8 mouse cellular contexts compared by ENCODE assay signal in the genomic region with DNA sequence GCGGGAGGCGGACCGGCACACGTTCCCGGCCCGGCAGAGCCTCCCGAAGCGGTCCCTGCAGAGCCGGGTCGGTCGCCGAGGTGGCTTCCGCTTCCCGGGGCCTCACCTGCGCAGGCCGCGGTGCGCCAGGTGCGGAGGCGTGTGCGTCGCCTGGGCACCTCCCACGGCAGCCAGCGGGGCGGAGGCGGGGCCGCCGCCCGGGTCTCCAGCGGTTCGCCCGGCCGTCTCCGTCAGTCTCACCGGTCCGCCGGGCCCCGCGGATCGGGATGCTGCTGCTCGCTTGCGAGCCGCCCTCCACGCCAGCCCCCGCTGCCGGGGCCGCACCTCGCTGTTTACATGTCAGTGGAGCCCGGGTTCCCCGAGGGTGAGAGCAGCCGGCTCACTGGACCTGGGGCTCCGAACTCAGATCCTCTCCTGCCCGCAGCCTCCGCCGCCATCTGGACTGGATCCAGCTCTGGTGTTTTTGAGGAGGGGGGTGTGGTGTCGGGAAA. TPM values are rescaled to one million over a fixed set of nuclear protein-coding genes. Genes with fewer than 3 reads are reported as not detected.
DNase-seq lines count a peak whose midpoint lies in the region; ATAC-seq and TF ChIP-seq lines count a peak whose summit lies in the region.

No protein-coding gene starts in this region.

- H3K4me2 ChIP-seq in heart, embryonic 15.5 days: peak overlapping the region; percentile 94

- under 1% methylated on average over 56 of the region's 56 CpGs for WGBS in heart, embryonic 15.5 days
- under 1% methylated on average over 55 of the region's 56 CpGs for WGBS in lung, adult 2 months

- peak overlapping the region; percentile 29; the same call in 1 of the 2 replicates for H3K27ac ChIP-seq in ES-E14 (ENCODE audit: insufficient read depth, low read depth, low read length, poor library complexity, severe bottlenecking)
- peak overlapping the region; percentile 93 for H3K27ac ChIP-seq in heart, embryonic 15.5 days

- no peak for DNase-seq in ES-E14 (ENCODE audit: low read depth, low spot score)
- peak; percentile 20 to 24 for DNase-seq in adrenal gland, postnatal 4 days (ENCODE audit: low spot score in 2 of 2)
- peak; percentile 84 for DNase-seq in kidney, postnatal 10 days
- peak; percentile 79 for DNase-seq in lung, adult 2 months
- DNase-seq in ovary, postnatal 36 days (ENCODE audit: low spot score): peak; percentile 68

- H3K9ac ChIP-seq in ES-E14 (ENCODE audit: insufficient read depth, low read depth, low read length, poor library complexity, severe bottlenecking): peak overlapping the region; percentile 89
- H3K9ac ChIP-seq in heart, embryonic 15.5 days: peak overlapping the region; percentile 95

- 0 out of 2 replicates have a peak, but pooled peaks have one; percentile 27 for ATAC-seq in erythroblast, adult 5-6 weeks (replicated peaks; ENCODE audit: low FRiP score, poor library complexity, severe bottlenecking)
- ATAC-seq in heart, embryonic 15.5 days (replicated peaks; ENCODE audit: insufficient number of reproducible peaks, insufficient read depth, low FRiP score, low read depth): peak; percentile 33
- ATAC-seq in monocyte, adult 5-6 weeks (replicated peaks; ENCODE audit: insufficient number of reproducible peaks, low FRiP score, low TSS enrichment, poor library complexity, severe bottlenecking): no peak

- H3K4me3 ChIP-seq in ES-E14 (ENCODE audit: insufficient read depth in 1 of 2, low read depth in 1 of 2, low read length in 2 of 2, poor library complexity in 1 of 2, severe bottlenecking in 1 of 2): peak overlapping the region; percentile 92 to 97
- peak overlapping the region; percentile 93 for H3K4me3 ChIP-seq in heart, embryonic 15.5 days
- peak overlapping the region; percentile 76 for H3K4me3 ChIP-seq in lung, adult 2 months (replicated peaks; ENCODE audit: extremely low read depth, low read depth, low read length)

- peaks cover 5 to 27% of the 10 kb centered on the region in 2 experiments; a peak in 2 of 4 replicates for H3K4me1 ChIP-seq in ES-E14 (ENCODE audit: control insufficient read depth in 2 of 2, insufficient read depth in 2 of 2, low read length in 2 of 2, poor library complexity in 1 of 2)
- H3K4me1 ChIP-seq in heart, embryonic 15.5 days (replicated peaks): peaks cover 53% of the 10 kb centered on the region
- H3K4me1 ChIP-seq in lung, adult 2 months (ENCODE audit: control insufficient read depth, insufficient read depth, low read length): peaks cover 15% of the 10 kb centered on the region; the same call in 1 of the 2 replicates

- no peak for TF ChIP-seq POLR2A in lung, adult 2 months (IDR thresholded peaks at IDR 0.05; ENCODE audit: borderline replicate concordance, extremely low read depth, low read depth, low read length)

- no peaks in the 10 kb centered on the region for H3K27me3 ChIP-seq in heart, embryonic 15.5 days

- no peaks in the 10 kb centered on the region for H3K9me3 ChIP-seq in ES-E14 (ENCODE audit: control insufficient read depth, insufficient read depth, low read depth, low read length)
- H3K9me3 ChIP-seq in heart, embryonic 15.5 days (replicated peaks): no peaks in the 10 kb centered on the region

- TF ChIP-seq CTCF in lung, adult 2 months (IDR thresholded peaks at IDR 0.05; ENCODE audit: insufficient read depth, low read length): no peak

- in situ Hi-C loops in ES-E14 (cut with MboI; ENCODE audit: low sequenced_read_pairs in 2 of 2, unreplicated experiment in 2 of 2): no loop called here

- peaks cover 2% of the 10 kb centered on the region; the same call in 1 of the 2 replicates for H3K36me3 ChIP-seq in ES-E14 (ENCODE audit: control insufficient read depth, insufficient read depth, low read length, poor library complexity, severe bottlenecking)
- no peaks in the 10 kb centered on the region for H3K36me3 ChIP-seq in heart, embryonic 15.5 days

TF ChIP-seq in ES-E14, 5 proteins besides CTCF, POLR2A, EP300 and RAD21:
- TF ChIP-seq MAFK (IDR thresholded peaks at IDR 0.05; ENCODE audit: insufficient read depth, low read depth, low read length): no peak
- no peak for TF ChIP-seq ZC3H11A (IDR thresholded peaks at IDR 0.05; ENCODE audit: borderline replicate concordance, low read depth, low read length)
- no peak for TF ChIP-seq CHD2 (IDR thresholded peaks at IDR 0.05; ENCODE audit: low read depth, low read length)
- no peak for TF ChIP-seq HCFC1 (IDR thresholded peaks at IDR 0.05; ENCODE audit: borderline replicate concordance, insufficient read depth, low read length)

RNA-seq across cellular contexts. Expression of gene Fam102a, which starts 0.4 kb away (rescaled TPM):
- total RNA-seq in ES-E14 (2012; rRNA removed): 11.6 TPM in 2 replicates
- total RNA-seq in adrenal gland, postnatal 4 days (2021): 10 to 100 TPM; 36.6 to 38.0 TPM
- 1.2 and 2.7 TPM in 2 replicates for total RNA-seq in erythroblast, adult 5-6 weeks (2015; ENCODE audit: low replicate concordance)
- 0.28 and 6.5 TPM in 2 replicates for total RNA-seq in erythroblast, adult 5-6 weeks (2017; ENCODE audit: low replicate concordance)
- 4.8 and 8.6 TPM in 2 replicates for polyA plus RNA-seq in heart, embryonic 15.5 days (2015; fragmentation: Nextera tagmentation; extraction: Ambion mirVana)
- polyA plus RNA-seq in lung, adult 2 months (2012; rRNA removed): 23.7 and 24.0 TPM in 2 replicates
- total RNA-seq in monocyte, adult 5-6 weeks (2017): 16.5 to 33.7 TPM (median 17.8 TPM) in 3 replicates

RNA-seq across cellular contexts. Expression of gene Dpm2, which starts 35.1 kb away (rescaled TPM):
- total RNA-seq in ES-E14 (2012; rRNA removed): 38.0 and 44.1 TPM in 2 replicates
- total RNA-seq in adrenal gland, postnatal 4 days (2021): 10 to 100 TPM; 61.9 to 64.5 TPM
- total RNA-seq in erythroblast, adult 5-6 weeks (2015; ENCODE audit: low replicate concordance): 26.9 and 41.0 TPM in 2 replicates
- total RNA-seq in erythroblast, adult 5-6 weeks (2017; ENCODE audit: low replicate concordance): 8.6 and 18.2 TPM in 2 replicates
- polyA plus RNA-seq in heart, embryonic 15.5 days (2015; fragmentation: Nextera tagmentation; extraction: Ambion mirVana): 62.0 and 71.0 TPM in 2 replicates
- polyA plus RNA-seq in lung, adult 2 months (2012; rRNA removed): 116 and 118 TPM in 2 replicates
- total RNA-seq in monocyte, adult 5-6 weeks (2017): 17.1 to 48.6 TPM (median 38.2 TPM) in 3 replicates

RNA-seq across cellular contexts. Expression of gene Pip5kl1, which starts 39.1 kb away (rescaled TPM):
- total RNA-seq in ES-E14 (2012; rRNA removed): 3.5 and 5.0 TPM in 2 replicates
- under 1 TPM; 0.31 to 0.73 TPM for total RNA-seq in adrenal gland, postnatal 4 days (2021)
- not detected in 2 replicates for total RNA-seq in erythroblast, adult 5-6 weeks (2015; ENCODE audit: low replicate concordance)
- total RNA-seq in erythroblast, adult 5-6 weeks (2017; ENCODE audit: low replicate concordance): 1.9 TPM in 1 of 2 replicates, not detected in the other
- polyA plus RNA-seq in heart, embryonic 15.5 days (2015; fragmentation: Nextera tagmentation; extraction: Ambion mirVana): 0.23 TPM in 1 of 2 replicates, not detected in the other
- 0.12 and 0.55 TPM in 2 replicates for polyA plus RNA-seq in lung, adult 2 months (2012; rRNA removed)
- total RNA-seq in monocyte, adult 5-6 weeks (2017): 2.5 TPM in 1 of 3 replicates, not detected in the others

RNA-seq across cellular contexts. Expression of gene 9430097D07Rik, which starts 39.9 kb away (rescaled TPM):
- total RNA-seq in ES-E14 (2012; rRNA removed): 0.37 and 0.71 TPM in 2 replicates
- not detected for total RNA-seq in adrenal gland, postnatal 4 days (2021)
- total RNA-seq in erythroblast, adult 5-6 weeks (2015; ENCODE audit: low replicate concordance): not detected in 2 replicates
- not detected in 2 replicates for total RNA-seq in erythroblast, adult 5-6 weeks (2017; ENCODE audit: low replicate concordance)
- polyA plus RNA-seq in heart, embryonic 15.5 days (2015; fragmentation: Nextera tagmentation; extraction: Ambion mirVana): 0.08 TPM in 1 of 2 replicates, not detected in the other
- not detected in 2 replicates for polyA plus RNA-seq in lung, adult 2 months (2012; rRNA removed)
- not detected in 3 replicates for total RNA-seq in monocyte, adult 5-6 weeks (2017)

RNA-seq across cellular contexts. Expression of gene St6galnac4, which starts 51.3 kb away (rescaled TPM):
- total RNA-seq in ES-E14 (2012; rRNA removed): 9.4 and 14.8 TPM in 2 replicates
- total RNA-seq in adrenal gland, postnatal 4 days (2021): 10 to 100 TPM; 16.4 to 19.4 TPM
- total RNA-seq in erythroblast, adult 5-6 weeks (2015; ENCODE audit: low replicate concordance): 8.8 and 9.4 TPM in 2 replicates
- 3.8 and 4.9 TPM in 2 replicates for total RNA-seq in erythroblast, adult 5-6 weeks (2017; ENCODE audit: low replicate concordance)
- polyA plus RNA-seq in heart, embryonic 15.5 days (2015; fragmentation: Nextera tagmentation; extraction: Ambion mirVana): 33.5 and 38.7 TPM in 2 replicates
- 39.5 and 40.4 TPM in 2 replicates for polyA plus RNA-seq in lung, adult 2 months (2012; rRNA removed)
- 18.7 to 29.4 TPM (median 21.7 TPM) in 3 replicates for total RNA-seq in monocyte, adult 5-6 weeks (2017)
